Mouse (Mus musculus) cerebellum, adult 9-11 months (tissue): ENCODE data around the gene Fastk.
A peak's percentile ranks its signal among the peaks of the same experiment; 100 is the strongest.
"Not testable (repeated sequence)": the region's sequence is repeated elsewhere in the genome, so short reads cannot be mapped to it uniquely, and the experiment has no call there.

Experiments used
- DNase-seq: peaks from one replicate; pipeline ENCODE4 v3.0.0; 2022

Gene Fastk

GRCm38 (mm10) chr5:24420381-24420780 is 24.7 kb downstream of the Fastk start:
- no peak for DNase-seq

DNA sequence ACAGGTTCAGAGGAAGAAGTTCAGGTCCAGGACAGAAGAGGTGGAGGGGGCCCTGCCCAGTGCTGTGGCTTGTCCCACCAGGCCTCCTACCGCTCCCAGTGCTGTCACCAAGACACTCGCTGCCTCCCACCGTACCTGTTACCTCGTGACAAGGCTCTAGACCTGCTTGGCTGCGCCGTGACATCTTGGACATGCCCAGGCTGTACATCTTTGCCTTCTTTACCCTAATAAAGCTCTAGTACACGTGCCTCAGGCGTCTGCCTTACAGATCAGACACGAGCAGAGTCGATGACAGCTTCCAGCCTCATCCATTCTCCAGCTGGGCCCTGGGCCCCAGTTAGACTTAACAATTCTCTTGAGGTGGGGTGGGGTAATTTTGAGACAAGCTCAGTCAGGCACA is 27.5 kb downstream of the Fastk start:
- no peak for DNase-seq

- DNase-seq: peak; percentile 81
These were observed 28.8 kb downstream of the Fastk start for GRCm38 (mm10) chr5:24416222-24416736.

DNA sequence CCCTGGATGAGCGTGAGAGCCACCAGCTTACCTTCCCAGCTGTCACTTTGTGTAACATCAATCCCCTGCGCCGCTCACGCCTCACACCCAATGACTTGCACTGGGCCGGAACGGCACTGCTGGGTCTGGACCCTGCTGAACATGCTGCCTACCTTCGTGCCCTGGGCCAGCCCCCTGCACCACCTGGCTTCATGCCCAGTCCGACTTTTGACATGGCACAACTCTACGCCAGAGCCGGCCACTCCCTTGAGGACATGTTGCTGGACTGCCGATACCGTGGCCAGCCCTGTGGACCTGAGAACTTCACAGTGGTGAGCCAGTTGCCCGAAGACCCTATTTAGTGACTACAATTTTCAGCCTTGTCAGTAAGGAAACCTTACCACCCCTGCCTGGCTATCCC is 31.1 kb downstream of the Fastk start:
- no peak for DNase-seq

DNA sequence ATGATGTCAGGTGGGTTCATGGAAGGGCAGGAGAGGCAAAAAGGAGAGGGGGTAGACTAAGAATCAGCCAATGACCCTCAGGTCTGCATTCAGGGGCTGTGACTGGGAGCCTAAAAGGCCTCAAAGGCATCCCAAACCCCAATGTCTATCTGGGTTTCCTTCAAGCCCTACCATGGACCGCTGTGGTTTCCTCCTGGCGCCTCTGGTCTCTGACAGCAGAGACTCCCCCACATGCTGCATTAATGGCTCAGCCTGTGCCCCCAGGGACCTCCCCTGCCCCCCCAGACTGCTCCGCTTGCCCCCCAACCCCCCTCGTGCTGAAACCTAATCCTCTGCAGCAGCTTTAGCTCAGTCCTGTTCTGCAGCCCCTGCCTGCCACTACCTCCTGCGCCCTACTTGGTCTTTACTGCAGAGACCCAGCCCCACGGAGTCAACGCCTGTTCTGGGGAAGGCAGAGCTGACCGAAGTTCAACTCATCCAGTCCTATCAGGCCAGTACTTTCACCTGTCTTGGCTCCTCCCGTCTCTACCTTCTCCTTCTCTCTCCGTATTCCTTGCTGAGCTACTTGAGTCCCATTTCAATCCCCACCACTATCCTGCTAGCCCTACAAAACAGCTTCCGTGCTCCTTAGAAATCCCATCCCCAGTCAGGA is 31.9 kb downstream of the Fastk start, which contains the start of gene Asic3:
Gene Asic3 (plus strand): TSS at position 351 of the 652 bp plus-strand sequence.
- DNase-seq: no peak

- DNase-seq: no peak
These were observed 33.0 kb downstream of the Fastk start for GRCm38 (mm10) chr5:24412063-24412462.

GRCm38 (mm10) chr5:24409466-24409865 is 35.6 kb downstream of the Fastk start:
- DNase-seq: no peak

- peak; percentile 44 for DNase-seq
These were observed 36.4 kb downstream of the Fastk start for GRCm38 (mm10) chr5:24408651-24409050.

- no peak for DNase-seq
These were observed 39.7 kb downstream of the Fastk start for GRCm38 (mm10) chr5:24405389-24405876.

DNA sequence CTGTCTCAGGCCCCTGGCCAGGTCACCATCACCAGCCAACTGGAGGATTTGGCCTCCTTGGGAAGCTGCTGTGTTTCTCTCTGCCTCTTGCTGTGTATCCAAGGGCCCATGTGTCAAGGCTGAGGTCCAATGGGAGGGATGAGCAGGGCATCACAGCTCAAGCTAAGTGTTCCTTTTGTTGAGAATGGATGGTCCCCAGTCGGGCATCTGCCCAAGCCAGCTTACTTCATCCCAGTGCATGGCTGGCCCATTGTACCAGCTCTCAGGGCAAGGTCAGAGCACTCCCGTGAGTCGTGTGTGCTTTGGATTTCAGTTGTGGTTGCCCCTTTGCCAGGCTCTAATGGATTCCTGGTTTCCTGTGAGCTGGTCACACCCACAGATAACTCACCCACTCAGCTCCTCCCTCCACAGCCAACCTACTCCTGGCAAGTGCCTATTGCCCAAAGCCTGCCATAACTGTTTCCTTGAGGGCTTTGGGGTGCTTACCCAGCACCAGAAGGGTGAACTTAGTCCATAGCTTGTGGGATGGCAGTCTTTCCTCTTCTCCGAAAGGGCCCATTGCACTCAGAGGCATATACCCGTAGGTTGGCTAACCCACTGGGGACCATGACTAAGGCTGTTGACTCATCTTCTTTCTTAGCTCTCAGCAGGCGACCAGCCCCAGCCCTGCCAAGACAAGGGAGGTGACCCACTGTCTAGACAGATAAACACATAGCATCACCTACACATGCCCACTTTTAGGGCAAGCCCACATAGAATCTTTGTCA is 40.3 kb downstream of the Fastk start:
- DNase-seq: no peak

DNA sequence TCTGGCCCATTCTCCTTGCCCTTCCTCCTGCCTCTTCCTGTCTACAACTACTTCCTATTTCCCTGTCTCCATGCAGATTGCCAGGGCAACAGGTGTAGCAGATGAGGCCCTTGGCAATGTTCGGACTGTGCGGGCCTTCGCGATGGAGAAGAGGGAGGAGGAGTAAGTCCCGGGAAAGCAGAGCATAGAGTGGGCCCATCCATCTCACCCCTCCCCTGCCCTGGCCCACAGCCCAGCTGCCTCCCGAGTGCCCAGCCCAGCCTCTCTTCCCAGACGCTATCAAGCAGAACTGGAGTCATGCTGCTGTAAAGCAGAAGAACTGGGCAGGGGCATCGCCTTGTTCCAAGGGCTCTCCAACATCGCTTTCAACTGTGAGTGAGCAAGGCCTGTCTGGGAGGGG is 43.1 kb downstream of the Fastk start:
- DNase-seq: no peak

DNA sequence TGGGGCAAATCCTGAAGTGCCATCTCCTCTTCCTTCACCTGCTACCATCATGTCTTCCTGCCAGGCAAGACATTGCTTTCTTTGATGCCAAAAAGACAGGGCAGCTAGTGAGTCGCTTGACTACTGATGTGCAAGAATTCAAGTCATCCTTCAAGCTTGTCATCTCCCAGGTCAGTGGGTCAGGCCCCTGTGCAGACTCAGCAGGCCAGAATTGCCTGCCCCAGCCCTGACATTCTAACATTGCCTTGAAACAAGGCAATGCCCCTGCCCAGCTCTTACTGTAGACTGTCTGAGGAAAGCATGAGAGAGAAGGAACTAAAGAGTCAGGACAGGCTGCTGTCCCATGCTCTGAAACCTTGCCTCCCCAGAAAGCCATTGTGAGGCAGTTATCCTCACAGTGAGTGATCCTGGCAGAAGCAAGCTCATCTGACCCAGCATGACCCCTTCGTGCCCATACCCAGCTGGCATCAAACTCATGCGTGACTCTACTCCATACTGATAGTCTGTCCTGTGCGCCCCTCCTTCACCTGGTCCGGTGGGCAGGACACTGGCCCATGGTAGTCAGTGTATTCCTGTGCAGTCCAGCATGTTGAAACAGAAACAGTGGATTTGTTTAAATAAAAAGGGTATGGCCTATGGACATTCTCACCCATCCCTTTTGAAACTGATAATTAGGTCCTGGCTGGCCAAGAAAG is 44.0 kb downstream of the Fastk start:
- no peak for DNase-seq

GRCm38 (mm10) chr5:24400362-24400761 is 44.7 kb downstream of the Fastk start:
- DNase-seq: peak; percentile 43

DNA sequence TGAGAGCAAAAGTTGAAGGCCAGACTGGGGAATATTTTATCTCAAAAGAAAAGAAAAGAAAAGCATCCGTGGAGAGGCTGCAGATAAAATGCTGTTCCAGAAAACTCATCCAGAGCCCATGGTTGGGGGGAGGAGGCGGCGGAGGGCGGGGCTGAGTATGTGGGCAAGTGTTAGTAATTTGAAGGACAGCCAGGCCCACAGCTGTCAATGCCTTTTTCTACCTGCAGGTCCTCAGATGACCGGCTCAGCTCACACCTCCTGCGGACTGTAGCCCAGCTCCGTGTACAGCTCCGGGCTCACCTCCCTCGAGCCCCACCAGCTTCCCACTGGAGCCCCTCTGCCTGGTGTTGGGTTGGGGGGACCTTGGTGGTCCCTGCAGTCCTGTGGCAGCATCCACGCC is 45.4 kb downstream of the Fastk start:
- no peak for DNase-seq

- DNase-seq: not testable (repeated sequence)
These were observed 48.8 kb downstream of the Fastk start for GRCm38 (mm10) chr5:24396254-24396653.

DNA sequence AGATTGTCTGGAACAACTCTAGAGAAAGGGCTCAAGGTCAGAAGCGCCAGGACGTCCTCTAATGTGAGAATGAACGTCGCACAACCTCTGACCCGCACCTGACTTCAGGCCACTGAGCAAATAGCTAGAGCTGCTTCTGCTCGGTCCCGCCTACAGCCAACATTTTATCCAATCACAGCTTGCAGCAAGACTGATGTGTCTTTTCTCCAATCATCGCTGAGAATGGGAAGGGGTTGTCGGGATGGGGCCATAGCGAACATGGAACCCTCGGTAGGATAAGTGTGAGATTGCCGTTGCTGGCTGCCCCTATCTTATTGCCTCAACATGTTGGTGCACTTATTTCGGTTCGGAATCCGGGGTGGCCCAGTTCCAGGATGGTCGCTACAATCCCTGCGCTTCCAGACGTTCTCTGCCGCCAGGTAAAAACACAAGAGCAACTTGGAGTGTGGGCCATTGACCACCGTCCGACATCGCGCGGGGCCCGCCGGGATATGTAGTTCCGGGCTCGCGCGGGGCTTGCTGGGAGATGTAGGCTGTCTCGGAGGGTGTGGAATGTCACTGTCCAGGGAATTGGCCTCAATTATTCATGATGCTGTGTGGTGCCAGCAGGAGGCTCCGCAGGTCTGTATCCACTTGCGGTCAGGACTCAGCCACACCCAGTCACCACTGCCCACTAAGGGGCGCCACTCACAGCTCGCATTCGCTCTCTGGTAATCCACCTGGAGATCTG is 50.8 kb downstream of the Fastk start:
- DNase-seq: peak; percentile 98

- peak; percentile 82 for DNase-seq
These were observed 51.6 kb downstream of the Fastk start, which contains the start of gene Abcb8 for GRCm38 (mm10) chr5:24393392-24393997. TSS of gene Abcb8 (plus strand) at chr5:24393663.

DNA sequence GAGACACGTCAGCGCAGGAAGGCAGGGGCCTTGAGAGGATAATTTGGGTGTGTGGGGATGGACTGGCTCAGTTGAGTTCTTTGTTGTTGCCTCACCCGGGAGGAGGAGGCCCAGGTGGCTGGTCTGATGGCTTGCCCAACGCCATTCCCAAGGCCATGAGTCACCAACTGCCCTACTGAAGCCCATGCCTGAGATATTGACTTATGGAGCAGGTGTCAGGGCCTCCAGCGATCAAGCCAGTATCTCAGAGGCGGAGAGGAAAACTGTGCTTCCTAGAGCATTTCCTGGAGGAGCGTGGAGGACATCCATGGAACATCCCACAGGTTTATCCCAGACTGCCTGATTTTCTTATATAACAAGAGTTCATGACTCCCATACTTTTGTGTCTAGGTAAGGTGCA is 52.4 kb downstream of the Fastk start:
- DNase-seq: peak; percentile 57

DNA sequence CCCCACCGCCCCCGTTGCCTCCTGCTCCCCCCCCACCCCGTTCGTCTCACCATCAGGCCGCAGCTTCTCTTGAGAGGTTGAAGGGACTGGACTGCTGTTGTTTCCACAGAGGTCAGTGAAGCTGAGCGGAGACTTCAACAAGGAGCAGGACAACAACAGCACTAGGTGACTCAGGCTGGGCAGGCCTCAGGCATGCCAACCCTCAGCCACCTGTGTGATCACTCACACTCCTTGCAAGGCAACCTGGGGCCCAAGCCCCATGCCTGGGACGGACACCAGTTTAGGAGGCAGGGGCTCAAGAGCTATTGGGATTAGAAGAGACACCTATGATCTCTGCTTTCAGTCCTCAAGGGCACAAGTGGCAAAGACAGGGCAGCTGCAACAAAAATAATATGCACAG is 53.2 kb downstream of the Fastk start, which contains the start of gene Atg9b:
Gene Atg9b (minus strand): TSS at position 280 of the 400 bp plus-strand sequence.
- DNase-seq: peak; percentile 48

DNA sequence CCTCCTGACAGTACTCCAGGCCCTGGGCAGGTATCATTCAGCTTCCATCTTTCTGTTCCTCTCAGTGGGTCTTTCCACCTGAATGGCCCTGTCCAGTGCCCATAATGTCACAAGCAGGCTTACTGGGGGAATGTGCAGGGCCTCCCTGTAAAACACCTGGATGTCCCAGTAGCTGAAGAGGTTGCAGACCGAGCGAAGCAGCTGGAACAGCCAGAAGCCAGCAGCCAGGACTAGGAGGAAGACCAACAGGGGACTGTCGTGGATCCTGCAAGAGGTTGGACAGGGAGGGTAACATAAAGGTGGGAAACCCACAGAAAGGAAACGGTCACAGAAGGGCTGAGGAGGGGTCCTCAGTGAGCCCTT is 55.4 kb downstream of the Fastk start:
- DNase-seq: no peak

DNA sequence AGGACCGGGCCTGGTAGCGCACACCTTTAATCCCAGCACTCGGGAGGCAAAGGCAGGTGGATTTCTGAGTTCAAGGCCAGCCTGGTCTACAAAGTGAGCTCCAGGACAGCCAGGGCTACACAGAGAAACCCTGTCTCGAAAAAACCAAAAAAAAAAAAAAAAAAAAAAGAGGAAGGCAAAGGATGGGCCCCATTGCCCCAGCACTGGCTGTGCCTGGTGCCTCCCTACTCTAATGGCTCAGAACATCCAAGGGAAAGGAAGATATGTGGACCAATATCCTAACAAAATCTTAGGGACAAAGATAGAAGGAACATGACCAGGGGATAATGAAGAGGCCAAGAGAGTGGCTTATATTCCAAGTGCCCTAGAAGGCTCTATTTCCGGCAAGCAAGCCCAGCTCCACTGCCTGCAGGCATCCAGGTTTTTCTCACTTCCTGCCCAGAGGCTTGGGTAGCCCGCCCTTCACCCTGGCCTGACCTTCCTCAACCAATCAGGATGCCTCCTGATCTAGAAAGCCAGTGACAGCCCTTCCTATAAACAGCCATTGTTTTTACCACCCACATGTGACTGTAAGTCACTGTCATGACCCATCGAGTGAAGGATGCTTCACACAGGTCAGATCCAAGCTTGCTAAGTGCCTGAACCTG is 56.0 kb downstream of the Fastk start:
- DNase-seq: no peak
